Mouse (Mus musculus) stomach, embryonic 14.5 days (tissue): ENCODE measurements at regions not wholly inside any gene's neighbourhood (a gene's known extent, or its start where the extent isn't known, plus 50 kb on each side); places are given as distances from the start of the nearest gene placed in this dataset.

Source experiments
- ATAC-seq: fragments of 200-750 bp; cut with Nextera tagmentation; 2 replicates; pipeline ENCODE4 v1.8.0; 2017; ENCODE audit warnings: low read depth, moderate TSS enrichment; ENCODE audit not compliant: insufficient number of reproducible peaks, insufficient read depth, low FRiP score
- H3K27ac ChIP-seq: fragments of 300-500 bp; sonication (generic); 2 replicates; pipeline ENCODE4 v1.5.1; 2014; ENCODE audit warnings: mild to moderate bottlenecking, low read length, moderate library complexity, mixed read lengths
- H3K27me3 ChIP-seq: fragments of 300-500 bp; sonication (generic); 2 replicates; pipeline ENCODE4 v1.6.1; 2014; ENCODE audit warnings: low read length, control low read depth, mixed read lengths; ENCODE audit not compliant: control insufficient read depth, insufficient read depth
- H3K36me3 ChIP-seq: fragments of 300-500 bp; sonication (generic); 2 replicates; pipeline ENCODE4 v1.6.1; 2014; ENCODE audit warnings: mild to moderate bottlenecking, control low read depth, low read length, moderate library complexity, mixed read lengths; ENCODE audit not compliant: control insufficient read depth, insufficient read depth
- H3K4me1 ChIP-seq: fragments of 300-500 bp; sonication (generic); 2 replicates; pipeline ENCODE4 v1.6.1; 2014; ENCODE audit warnings: low read length, control low read depth, mixed read lengths; ENCODE audit not compliant: control insufficient read depth, insufficient read depth
- H3K4me2 ChIP-seq: fragments of 300-500 bp; sonication (generic); replicated peaks from 2 replicates; pipeline ENCODE4 v1.6.1; 2014; ENCODE audit warnings: low read depth, low read length, control low read depth
- H3K4me3 ChIP-seq: fragments of 300-500 bp; sonication (generic); 2 replicates; pipeline ENCODE4 v1.5.1; 2014; ENCODE audit warnings: low read depth, low read length, control low read depth
- H3K9ac ChIP-seq: fragments of 300-500 bp; sonication (generic); replicated peaks from 2 replicates; pipeline ENCODE4 v1.6.1; 2014; ENCODE audit warnings: low read depth, mild to moderate bottlenecking, control low read depth, low read length, moderate library complexity, mixed read lengths
- H3K9me3 ChIP-seq: fragments of 300-500 bp; sonication (generic); 2 replicates; pipeline ENCODE4 v1.6.1; 2016; ENCODE audit warnings: low read depth, low read length, control low read depth; ENCODE audit not compliant: control insufficient read depth
- WGBS: fragments of 180-500 bp; shearing (Covaris S2); extraction: QIAGEN DNeasy Blood & Tissue Kit; methylation state at CpG from one replicate; pipeline ENCODE4 v1.1.7; 2014; 5-methylcytosine and 5-hydroxymethylcytosine counted together

DNA sequence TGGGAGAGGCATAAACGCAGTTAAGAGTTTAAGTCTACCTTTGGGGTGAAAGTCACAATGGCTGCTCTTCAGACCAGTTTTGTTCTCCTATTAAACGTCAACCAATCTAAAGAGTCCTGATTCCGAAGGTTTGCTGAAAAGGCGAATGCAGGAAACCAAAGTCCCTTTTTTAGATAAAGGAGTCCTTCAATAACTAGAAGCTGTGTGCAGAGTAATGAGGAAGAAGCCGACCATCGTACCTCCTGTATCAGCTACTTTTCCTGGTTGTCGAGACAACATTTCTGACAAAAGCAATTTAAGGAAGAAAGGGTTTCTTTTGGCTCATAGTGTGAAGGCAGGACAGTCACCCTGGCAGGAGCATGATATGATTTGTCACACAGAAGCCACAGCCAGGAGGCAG, 252.9 kb upstream of the Nr2f2 start:
- Histone ChIP-seq H3K27me3 (no peaks in the 10 kb centered on the region), H3K4me2 (no peak overlapping the region), H3K36me3 (no peaks in the 10 kb centered on the region), H3K4me3 (no peak overlapping the region), H3K9me3 (no peaks in the 10 kb centered on the region), H3K9ac (no peak overlapping the region), H3K27ac (no peak overlapping the region), H3K4me1 (peaks cover 5% of the 10 kb centered on the region; the same call in 1 of the 2 replicates)
- 79% methylated on average over 7 of the region's 7 CpGs for WGBS
- ATAC-seq = no peak

- H3K9ac ChIP-seq = no peak overlapping the region
- 76% methylated on average over 5 of the region's 5 CpGs for WGBS
- no peaks in the 10 kb centered on the region for H3K9me3 ChIP-seq
- ATAC-seq = no peak
- H3K4me3 ChIP-seq = no peak overlapping the region
- no peak overlapping the region for H3K27ac ChIP-seq
- H3K4me1 ChIP-seq = no peaks in the 10 kb centered on the region
- no peaks in the 10 kb centered on the region for H3K36me3 ChIP-seq
- no peaks in the 10 kb centered on the region for H3K27me3 ChIP-seq
- no peak overlapping the region for H3K4me2 ChIP-seq
These were observed 251.7 kb upstream of the Nr2f2 start for GRCm38 (mm10) chr7:70618270-70618669.

GRCm38 (mm10) chr7:70606511-70606910, 240.0 kb upstream of the Nr2f2 start:
- ATAC-seq = peak; percentile 81; the same call in 1 of the 2 replicates
- Histone ChIP-seq H3K9me3 (no peaks in the 10 kb centered on the region), H3K4me3 (no peak overlapping the region), H3K4me1 (no peaks in the 10 kb centered on the region), H3K36me3 (no peaks in the 10 kb centered on the region), H3K27me3 (no peaks in the 10 kb centered on the region), H3K9ac (no peak overlapping the region), H3K27ac (no peak overlapping the region), H3K4me2 (no peak overlapping the region)
- 72% methylated on average over 7 of the region's 7 CpGs for WGBS

- 90% methylated on average over 5 of the region's 5 CpGs for WGBS
- no peak overlapping the region for H3K27ac ChIP-seq
- H3K4me1 ChIP-seq = no peaks in the 10 kb centered on the region
- H3K4me2 ChIP-seq = no peak overlapping the region
- no peak overlapping the region for H3K9ac ChIP-seq
- no peak for ATAC-seq
- H3K9me3 ChIP-seq = no peaks in the 10 kb centered on the region
- no peaks in the 10 kb centered on the region for H3K27me3 ChIP-seq
- no peaks in the 10 kb centered on the region for H3K36me3 ChIP-seq
- H3K4me3 ChIP-seq = no peak overlapping the region
These were observed 238.1 kb upstream of the Nr2f2 start for GRCm38 (mm10) chr7:70604471-70605174.

DNA sequence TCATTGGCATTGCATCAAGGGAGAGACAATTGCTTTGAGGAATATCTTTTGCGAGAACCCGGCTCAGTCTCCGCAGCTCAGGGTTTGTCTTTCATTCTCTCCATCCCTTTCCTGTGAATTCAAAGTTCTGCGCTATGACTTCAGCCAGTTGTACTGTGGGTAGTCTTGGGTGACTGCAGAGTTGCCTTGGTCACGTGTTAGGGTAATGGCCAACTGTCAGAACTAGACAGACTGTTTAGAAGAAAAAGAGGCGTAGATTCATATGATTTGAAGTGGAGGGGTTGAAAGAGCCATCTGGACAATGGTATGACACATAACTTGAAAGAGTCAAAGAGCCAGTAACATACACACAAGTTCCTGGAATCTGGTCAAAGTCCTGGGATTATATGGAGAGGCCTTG, 226.5 kb upstream of the Nr2f2 start:
- Histone ChIP-seq H3K9ac (no peak overlapping the region), H3K4me3 (no peak overlapping the region), H3K4me1 (peaks cover 10% of the 10 kb centered on the region; the same call in 1 of the 2 replicates), H3K36me3 (no peaks in the 10 kb centered on the region), H3K27ac (no peak overlapping the region), H3K9me3 (no peaks in the 10 kb centered on the region), H3K27me3 (no peaks in the 10 kb centered on the region), H3K4me2 (no peak overlapping the region)
- 76% methylated on average over 6 of the region's 6 CpGs for WGBS
- no peak for ATAC-seq

- Histone ChIP-seq H3K9ac (no peak overlapping the region), H3K27me3 (no peaks in the 10 kb centered on the region), H3K27ac (no peak overlapping the region), H3K9me3 (no peaks in the 10 kb centered on the region), H3K36me3 (no peaks in the 10 kb centered on the region), H3K4me1 (peaks cover 10% of the 10 kb centered on the region; the same call in 1 of the 2 replicates), H3K4me3 (no peak overlapping the region), H3K4me2 (no peak overlapping the region)
- ATAC-seq = no peak
- WGBS = 29% methylated on average over 13 of the region's 13 CpGs
These were observed 225.1 kb upstream of the Nr2f2 start for GRCm38 (mm10) chr7:70591361-70592256.

DNA sequence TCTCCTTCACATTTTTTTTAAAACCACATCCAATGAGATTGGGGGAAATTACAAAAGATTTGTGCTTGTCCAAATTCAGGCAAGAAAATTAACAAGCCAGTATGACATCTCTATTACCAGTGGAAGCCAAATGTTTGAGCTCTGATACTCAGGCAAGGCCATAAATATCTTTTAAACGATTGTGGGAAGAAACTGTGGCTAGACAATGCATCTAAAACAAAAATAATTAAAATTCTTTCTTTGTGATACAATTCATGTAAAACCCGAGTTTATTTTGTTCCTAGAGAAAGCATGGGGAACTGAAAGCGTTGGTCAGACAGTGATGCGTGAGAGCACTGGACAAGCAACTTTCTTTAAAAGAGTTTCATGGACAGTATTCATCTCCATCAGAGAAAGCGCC, 223.2 kb upstream of the Nr2f2 start:
- 40% methylated on average over 5 of the region's 5 CpGs for WGBS
- Histone ChIP-seq H3K27ac (no peak overlapping the region), H3K9ac (no peak overlapping the region), H3K27me3 (no peaks in the 10 kb centered on the region), H3K4me3 (no peak overlapping the region), H3K4me2 (no peak overlapping the region), H3K4me1 (peaks cover 10% of the 10 kb centered on the region; the same call in 1 of the 2 replicates), H3K36me3 (no peaks in the 10 kb centered on the region), H3K9me3 (no peaks in the 10 kb centered on the region)
- no peak for ATAC-seq

DNA sequence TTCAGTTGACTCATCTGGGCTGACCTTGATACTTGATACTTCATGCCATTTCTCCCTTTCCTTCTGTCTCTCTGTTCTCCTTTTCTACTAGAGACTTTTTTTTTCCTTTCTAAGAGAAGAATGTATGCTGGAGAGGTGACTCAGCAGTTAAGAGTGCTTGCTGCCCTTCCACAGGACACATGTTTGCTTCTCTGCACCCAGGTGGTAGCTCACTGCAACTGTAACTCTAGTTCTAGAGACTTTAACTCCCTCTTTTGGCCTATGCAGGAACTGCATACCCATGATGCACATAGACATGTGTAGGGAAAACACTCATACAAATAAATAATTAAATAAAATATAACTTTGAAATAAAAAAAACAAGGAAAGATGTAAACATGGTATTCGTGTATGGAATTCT, 221.5 kb upstream of the Nr2f2 start:
- Histone ChIP-seq H3K4me2 (no peak overlapping the region), H3K4me3 (no peak overlapping the region), H3K27me3 (no peaks in the 10 kb centered on the region), H3K4me1 (peaks cover 10% of the 10 kb centered on the region; the same call in 1 of the 2 replicates), H3K9ac (no peak overlapping the region), H3K9me3 (no peaks in the 10 kb centered on the region), H3K27ac (no peak overlapping the region), H3K36me3 (no peaks in the 10 kb centered on the region)
- no peak for ATAC-seq
- 92% methylated on average over 1 of the region's 1 CpGs for WGBS
